ENCODE assay signal across 23 mouse cellular contexts in the genomic region with DNA sequence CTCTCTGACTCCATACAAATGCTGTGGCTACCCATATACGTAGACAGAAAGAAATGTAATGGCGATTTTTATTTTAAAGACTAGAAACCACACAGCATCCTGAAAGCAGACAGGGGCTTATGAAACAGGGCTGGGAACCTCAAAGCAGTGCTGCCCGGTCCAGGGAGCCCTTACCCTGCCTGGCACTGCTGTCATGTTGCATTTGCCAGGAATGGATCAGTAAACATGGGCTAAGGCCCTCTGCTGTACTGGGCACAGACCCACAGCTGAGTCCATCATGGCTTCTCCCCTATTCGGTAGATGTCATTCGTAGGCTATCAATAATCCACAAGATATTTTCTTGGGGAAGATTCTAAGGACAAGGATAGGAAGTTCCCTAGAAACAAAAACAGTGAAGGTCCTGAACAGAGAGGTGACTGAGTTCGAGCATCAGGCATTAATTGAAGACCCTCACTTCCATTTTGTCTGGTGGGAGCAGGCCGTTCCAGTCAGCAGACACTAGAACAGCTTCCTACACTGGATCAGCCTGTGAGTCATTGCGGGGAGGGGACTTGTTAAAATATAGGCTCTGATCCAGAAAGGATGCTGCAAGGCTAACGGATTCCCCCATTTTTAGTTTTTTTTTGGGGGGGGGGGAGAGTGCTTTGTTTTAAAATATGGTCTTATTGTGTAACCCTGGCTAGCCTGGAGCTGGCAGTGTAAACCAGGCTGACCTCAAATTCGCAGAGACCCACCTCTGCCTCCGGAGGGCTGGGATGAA.
A peak's percentile ranks its signal among the peaks of the same experiment; 100 is the strongest.
DNase-seq lines count a peak whose midpoint lies in the region; ATAC-seq and TF ChIP-seq lines count a peak whose summit lies in the region.
"Had no signal": no experiment of that assay in that cellular context is flagged by ENCODE, and none has a peak within 500 bp of the region (broad histone marks: within the 10 kb centered on the region; RNA-seq: fewer than 3 reads in every experiment).

No protein-coding gene starts in this region.

- 55% methylated on average over 11 of the region's 11 CpGs for WGBS in lung, embryonic 14.5 days
- WGBS in neural tube, embryonic 13.5 days = 54% methylated on average over 11 of the region's 11 CpGs
- 59% methylated on average over 11 of the region's 11 CpGs for WGBS in kidney, embryonic 15.5 days

- no peak for DNase-seq in frontal cortex, postnatal 25 days (ENCODE audit: low spot score in 2 of 2)
- peak; percentile 22 for DNase-seq in lung, embryonic 14.5 days
- no peak for DNase-seq in lung, postnatal 4 days
- peak; percentile 25 for DNase-seq in Muller cell, postnatal 12 days (ENCODE audit: inconsistent ontology term)
- no peak for DNase-seq in cerebellum, postnatal 36 days
- DNase-seq: cerebellum, adult 11-12 months; cerebellum, postnatal 10 days; heart, adult 11 months; heart, postnatal 10 days; kidney, adult 2 months; kidney, postnatal 10 days; liver; liver, postnatal 0 days; thymus, adult 2 months had no signal

- H3K9me3 ChIP-seq in lung, embryonic 14.5 days (ENCODE audit: low read depth, low read length) = no peaks in the 10 kb centered on the region
- no peaks in the 10 kb centered on the region for H3K9me3 ChIP-seq in neural tube, embryonic 13.5 days
- no peaks in the 10 kb centered on the region for H3K9me3 ChIP-seq in kidney, embryonic 15.5 days (replicated peaks)
- H3K9me3 ChIP-seq: heart, embryonic 12.5 days; limb, embryonic 10.5 days; megakaryocyte, embryonic 14.5 days; midbrain, embryonic 13.5 days had no signal

- TF ChIP-seq CTCF in lung, embryonic 14.5 days (IDR thresholded peaks at IDR 0.05; ENCODE audit: low read depth) = no peak

- ATAC-seq in frontal cortex, adult (ENCODE audit: low TSS enrichment) = 0 out of 2 replicates have a peak, but pooled peaks have one; percentile 22
- ATAC-seq in lung, embryonic 14.5 days (ENCODE audit: insufficient read depth) = no peak
- peak; percentile 26; the same call in 1 of the 2 replicates for ATAC-seq in neural tube, embryonic 13.5 days (ENCODE audit: low read depth)
- no peak for ATAC-seq in kidney, embryonic 15.5 days (replicated peaks; ENCODE audit: low FRiP score)
- ATAC-seq: midbrain, embryonic 13.5 days had no signal

- peaks cover 4% of the 10 kb centered on the region; the same call in 1 of the 2 replicates for H3K36me3 ChIP-seq in lung, embryonic 14.5 days (ENCODE audit: insufficient read depth)
- H3K36me3 ChIP-seq in neural tube, embryonic 13.5 days = no peaks in the 10 kb centered on the region
- H3K36me3 ChIP-seq in kidney, embryonic 15.5 days = peaks cover 8% of the 10 kb centered on the region; the same call in 1 of the 2 replicates
- H3K36me3 ChIP-seq: limb, embryonic 10.5 days; midbrain, embryonic 13.5 days had no signal

- H3K27me3 ChIP-seq in lung, embryonic 14.5 days (ENCODE audit: insufficient read depth, low read length) = no peaks in the 10 kb centered on the region
- 0 out of 2 replicates have a peak, but pooled peaks cover 3% of the 10 kb centered on the region for H3K27me3 ChIP-seq in neural tube, embryonic 13.5 days
- no peaks in the 10 kb centered on the region for H3K27me3 ChIP-seq in kidney, embryonic 15.5 days

- H3K4me1 ChIP-seq in lung, embryonic 14.5 days (ENCODE audit: insufficient read depth) = no peaks in the 10 kb centered on the region
- H3K4me1 ChIP-seq in neural tube, embryonic 13.5 days (replicated peaks) = peaks cover 45% of the 10 kb centered on the region
- H3K4me1 ChIP-seq in kidney, embryonic 15.5 days = peaks cover 13% of the 10 kb centered on the region; the same call in 1 of the 2 replicates

- no peak overlapping the region for H3K4me3 ChIP-seq in lung, embryonic 14.5 days (ENCODE audit: low read depth, low read length)
- no peak overlapping the region for H3K4me3 ChIP-seq in neural tube, embryonic 13.5 days
- no peak overlapping the region for H3K4me3 ChIP-seq in kidney, embryonic 15.5 days (replicated peaks)
- H3K4me3 ChIP-seq: heart, embryonic 12.5 days; limb, embryonic 10.5 days; megakaryocyte, embryonic 14.5 days; midbrain, embryonic 13.5 days had no signal

- no peak overlapping the region for H3K4me2 ChIP-seq in lung, embryonic 14.5 days
- H3K4me2 ChIP-seq in neural tube, embryonic 13.5 days = no peak overlapping the region
- no peak overlapping the region for H3K4me2 ChIP-seq in kidney, embryonic 15.5 days
- H3K4me2 ChIP-seq: heart, embryonic 12.5 days; hindbrain, embryonic 14.5 days; midbrain, embryonic 13.5 days had no signal

- no peak overlapping the region for H3K9ac ChIP-seq in lung, embryonic 14.5 days
- H3K9ac ChIP-seq in neural tube, embryonic 13.5 days = no peak overlapping the region
- no peak overlapping the region for H3K9ac ChIP-seq in kidney, embryonic 15.5 days
- H3K9ac ChIP-seq: heart, embryonic 12.5 days; hindbrain, embryonic 14.5 days; liver, postnatal 0 days; midbrain, embryonic 13.5 days had no signal

- no peak overlapping the region for H3K27ac ChIP-seq in lung, embryonic 14.5 days (ENCODE audit: low read depth)
- 0 out of 2 replicates have a peak overlapping the region, but pooled peaks have one; percentile 2 for H3K27ac ChIP-seq in neural tube, embryonic 13.5 days (replicated peaks)
- no peak overlapping the region for H3K27ac ChIP-seq in kidney, embryonic 15.5 days
- H3K27ac ChIP-seq: hindbrain, embryonic 14.5 days; limb, embryonic 10.5 days; midbrain, embryonic 13.5 days; stomach, postnatal 0 days had no signal

Comparison
In these comparisons a context has a peak if more than half of its experiments do, and no peak if none do; other contexts are left out.
1. DNase-seq: peak in lung, embryonic 14.5 days (single experiment) and Muller cell, postnatal 12 days (single experiment); none in frontal cortex, postnatal 25 days (0 of 2), lung, postnatal 4 days (0 of 2) and cerebellum, postnatal 36 days (0 of 2).
2. ATAC-seq: peak in frontal cortex, adult (single experiment) and neural tube, embryonic 13.5 days (single experiment); none in lung, embryonic 14.5 days (single experiment) and kidney, embryonic 15.5 days (single experiment).